Mouse (Mus musculus) intestine, postnatal 0 days (tissue): ENCODE data around the gene Cspg4. TPM values are rescaled to one million over a fixed set of nuclear protein-coding genes. Genes with fewer than 3 reads are reported as not detected.

Experiments
- ATAC-seq: fragments of 200-750 bp; cut with Nextera tagmentation; 2 replicates; pipeline ENCODE4 v1.8.0; 2017; ENCODE audit warnings: mild to moderate bottlenecking, moderate TSS enrichment, moderate library complexity
- H3K27ac ChIP-seq: fragments of 300-500 bp; sonication (generic); 2 replicates; pipeline ENCODE4 v1.5.1; 2014; ENCODE audit warnings: mild to moderate bottlenecking, low read depth, low read length, moderate library complexity
- H3K27me3 ChIP-seq: fragments of 300-500 bp; sonication (generic); replicated peaks from 2 replicates; pipeline ENCODE4 v1.6.1; 2014; ENCODE audit warnings: low read length, mixed read lengths; ENCODE audit not compliant: control insufficient read depth, insufficient read depth
- H3K36me3 ChIP-seq: fragments of 300-500 bp; sonication (generic); 2 replicates; pipeline ENCODE4 v1.6.1; 2014; ENCODE audit warnings: mild to moderate bottlenecking, moderate library complexity; ENCODE audit not compliant: control insufficient read depth, insufficient read depth
- H3K4me1 ChIP-seq: fragments of 300-500 bp; sonication (generic); replicated peaks from 2 replicates; pipeline ENCODE4 v1.6.1; 2014; ENCODE audit warnings: antibody characterized with exemption, low read length, mixed read lengths; ENCODE audit not compliant: control insufficient read depth, insufficient read depth
- H3K4me2 ChIP-seq: fragments of 300-500 bp; sonication (generic); replicated peaks from 2 replicates; pipeline ENCODE4 v1.6.1; 2014; ENCODE audit warnings: low read depth, mild to moderate bottlenecking, moderate library complexity
- H3K4me3 ChIP-seq: fragments of 300-500 bp; sonication (generic); 2 replicates; pipeline ENCODE4 v1.5.1; 2014; ENCODE audit warnings: low read depth, low read length
- H3K9ac ChIP-seq: fragments of 300-500 bp; sonication (generic); 2 replicates; pipeline ENCODE4 v1.6.1; 2014; ENCODE audit warnings: mild to moderate bottlenecking, low read depth, low read length
- H3K9me3 ChIP-seq: fragments of 300-500 bp; sonication (generic); 2 replicates; pipeline ENCODE4 v1.6.1; 2016; ENCODE audit warnings: mixed run types; ENCODE audit not compliant: control insufficient read depth
- CTCF ChIP-seq: sonication (generic); IDR thresholded peaks from 2 replicates; pipeline ENCODE4 v1.5.1; 2016; ENCODE audit warnings: low read depth, mild to moderate bottlenecking, control low read depth, antibody characterized with exemption, moderate library complexity
- WGBS: fragments of 180-500 bp; shearing (Covaris S2); extraction: QIAGEN DNeasy Blood & Tissue Kit; methylation state at CpG from one replicate; pipeline ENCODE4 v1.1.7; 2014; 5-methylcytosine and 5-hydroxymethylcytosine counted together
- polyA plus RNA-seq: library from polyadenylated mRNA; unstranded; fragments of >200 nt; fragmentation: Nextera tagmentation; extraction: Ambion mirVana; gene quantifications from 2 replicates; pipeline ENCODE4 v1.2.1, GENCODE M21; 2015

Gene Cspg4
- polyA plus RNA-seq, 1 experiment from 2014 or later = 8.2 TPM

DNA sequence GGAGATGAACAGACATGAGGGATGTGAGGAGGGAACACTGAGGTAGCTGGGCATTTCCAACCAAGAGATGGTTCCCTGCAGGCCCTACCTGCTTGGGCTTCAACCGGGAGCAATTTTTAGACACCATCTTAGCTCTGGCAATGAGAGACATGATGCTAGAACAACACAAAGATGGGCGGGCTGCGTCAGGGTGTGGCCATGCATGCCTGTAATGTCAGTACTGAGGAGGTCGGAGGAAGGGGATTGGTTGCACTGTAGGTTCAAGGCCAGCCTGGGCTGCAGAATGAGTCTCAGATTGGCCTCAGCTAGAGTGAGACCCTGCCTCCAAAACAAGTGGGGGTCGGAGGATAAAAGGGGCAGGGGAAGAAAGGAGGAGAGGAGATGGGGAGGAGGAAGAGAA lies 1.6 kb downstream of the Cspg4 start:
- Histone ChIP-seq H3K9ac (no peak overlapping the region), H3K27me3 (no peaks in the 10 kb centered on the region), H3K4me2 (peak overlapping the region; percentile 60), H3K9me3 (no peaks in the 10 kb centered on the region), H3K4me1 (0 out of 2 replicates have a peak, but pooled peaks cover 3% of the 10 kb centered on the region), H3K4me3 (peak overlapping the region; percentile 46), H3K36me3 (no peaks in the 10 kb centered on the region), H3K27ac (no peak overlapping the region)
- TF ChIP-seq CTCF = no peak
- whole genome bisulfite sequencing = 68% methylated on average over 5 of the region's 5 CpGs
- ATAC-seq = no peak

DNA sequence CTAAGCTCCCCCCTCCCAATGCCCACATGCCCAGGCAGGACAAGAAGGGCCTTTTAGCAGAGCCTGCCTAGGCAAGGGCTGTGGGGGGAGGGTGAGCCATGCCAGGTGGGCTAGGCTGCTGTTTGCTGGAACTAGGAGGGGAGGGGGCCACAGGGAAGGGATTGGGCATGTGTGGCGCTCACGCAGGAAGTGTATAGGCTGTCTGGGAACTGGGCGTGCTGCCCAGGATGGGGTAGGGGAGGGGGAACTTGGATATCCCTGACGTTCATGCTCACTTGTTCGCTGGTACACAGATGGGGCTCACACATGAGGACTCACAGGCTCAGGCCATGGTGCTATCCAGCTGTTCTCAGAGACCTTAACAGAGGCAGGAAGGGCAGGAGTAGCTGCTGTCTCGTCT lies 3.5 kb downstream of the Cspg4 start:
- TF ChIP-seq CTCF = no peak
- 48% methylated on average over 6 of the region's 6 CpGs for WGBS
- H3K36me3 ChIP-seq = no peaks in the 10 kb centered on the region
- no peak overlapping the region for H3K9ac ChIP-seq
- no peak overlapping the region; the same call in 1 of the 2 replicates for H3K27ac ChIP-seq
- H3K9me3 ChIP-seq = no peaks in the 10 kb centered on the region
- no peaks in the 10 kb centered on the region; the same call in 1 of the 2 replicates for H3K27me3 ChIP-seq
- 0 out of 2 replicates have a peak, but pooled peaks cover 3% of the 10 kb centered on the region for H3K4me1 ChIP-seq
- ATAC-seq = no peak
- H3K4me3 ChIP-seq = 0 out of 2 replicates have a peak overlapping the region, but pooled peaks have one; percentile 2
- H3K4me2 ChIP-seq = peak overlapping the region; percentile 40

DNA sequence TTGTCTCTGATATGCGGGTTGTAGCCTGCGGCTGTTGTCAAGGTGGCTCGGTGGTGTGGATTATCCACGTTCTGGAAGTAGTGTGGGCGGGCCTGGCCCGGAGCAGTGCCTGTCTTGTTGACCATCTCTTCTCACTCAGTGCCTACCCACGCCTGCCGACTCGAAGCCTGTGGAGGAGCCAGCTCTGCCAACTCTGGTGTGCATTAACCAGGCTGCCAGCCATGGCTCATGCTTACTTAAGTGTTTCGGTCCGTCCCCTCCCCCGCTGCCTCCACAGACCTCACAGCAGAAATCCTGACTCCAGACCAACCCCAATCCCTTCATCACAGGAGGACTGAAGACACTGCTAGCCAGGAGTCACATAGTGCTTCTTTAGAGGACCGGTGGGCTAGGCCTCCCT lies 4.7 kb downstream of the Cspg4 start:
- Histone ChIP-seq H3K9me3 (no peaks in the 10 kb centered on the region), H3K4me2 (no peak overlapping the region), H3K36me3 (no peaks in the 10 kb centered on the region), H3K9ac (no peak overlapping the region), H3K27ac (no peak overlapping the region), H3K27me3 (no peaks in the 10 kb centered on the region; the same call in 1 of the 2 replicates), H3K4me3 (no peak overlapping the region), H3K4me1 (0 out of 2 replicates have a peak, but pooled peaks cover 3% of the 10 kb centered on the region)
- TF ChIP-seq CTCF = no peak
- WGBS = 75% methylated on average over 13 of the region's 13 CpGs
- no peak for ATAC-seq

DNA sequence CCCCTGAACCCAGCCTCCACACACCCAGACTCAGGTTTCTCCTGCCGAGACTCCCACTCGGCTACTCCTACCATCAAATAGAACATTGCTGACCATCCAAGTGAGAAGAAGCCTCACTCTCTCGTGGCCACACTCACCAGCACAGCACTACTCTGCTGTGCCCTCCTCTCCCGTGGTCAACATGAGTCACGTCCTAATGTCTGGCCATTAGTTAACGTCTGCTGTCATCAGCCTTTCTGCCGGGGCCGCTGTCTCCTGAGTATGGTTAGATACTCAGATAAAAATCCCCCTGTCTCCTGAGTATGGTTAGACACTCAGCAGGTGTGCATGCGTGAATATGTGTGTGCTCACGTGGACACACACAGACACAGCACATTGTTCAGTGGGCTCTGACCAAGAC lies 5.9 kb downstream of the Cspg4 start:
- Histone ChIP-seq H3K4me1 (0 out of 2 replicates have a peak, but pooled peaks cover 3% of the 10 kb centered on the region), H3K27ac (no peak overlapping the region), H3K9me3 (no peaks in the 10 kb centered on the region), H3K36me3 (no peaks in the 10 kb centered on the region), H3K4me2 (no peak overlapping the region), H3K9ac (no peak overlapping the region), H3K4me3 (no peak overlapping the region), H3K27me3 (no peaks in the 10 kb centered on the region; the same call in 1 of the 2 replicates)
- 65% methylated on average over 10 of the region's 10 CpGs for WGBS
- no peak for ATAC-seq
- no peak for TF ChIP-seq CTCF

DNA sequence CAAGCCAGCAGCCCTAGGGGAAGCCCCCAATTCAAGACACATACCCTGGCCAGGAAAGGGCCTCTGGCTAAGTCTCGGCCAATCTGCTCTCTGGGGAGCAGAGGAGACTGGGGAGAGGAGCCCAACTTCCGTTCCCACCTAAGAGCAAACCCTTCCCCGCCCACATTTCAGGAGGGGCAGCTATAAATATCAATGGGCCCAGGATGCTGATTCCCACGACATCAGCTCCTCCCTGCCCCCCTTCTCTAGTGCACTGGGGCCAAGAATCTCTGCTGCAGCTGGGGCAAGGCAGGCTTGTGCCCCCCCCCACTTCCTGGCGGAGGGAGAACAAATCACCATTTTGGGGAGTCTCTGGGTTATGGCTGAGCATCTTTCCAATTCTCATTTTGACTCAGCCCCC lies 6.4 kb downstream of the Cspg4 start:
- no peak for ATAC-seq
- Histone ChIP-seq H3K27ac (no peak overlapping the region), H3K27me3 (no peaks in the 10 kb centered on the region; the same call in 1 of the 2 replicates), H3K9ac (no peak overlapping the region), H3K4me3 (no peak overlapping the region), H3K4me2 (no peak overlapping the region), H3K36me3 (no peaks in the 10 kb centered on the region), H3K4me1 (0 out of 2 replicates have a peak, but pooled peaks cover 3% of the 10 kb centered on the region), H3K9me3 (no peaks in the 10 kb centered on the region)
- 43% methylated on average over 5 of the region's 5 CpGs for WGBS
- no peak for TF ChIP-seq CTCF

DNA sequence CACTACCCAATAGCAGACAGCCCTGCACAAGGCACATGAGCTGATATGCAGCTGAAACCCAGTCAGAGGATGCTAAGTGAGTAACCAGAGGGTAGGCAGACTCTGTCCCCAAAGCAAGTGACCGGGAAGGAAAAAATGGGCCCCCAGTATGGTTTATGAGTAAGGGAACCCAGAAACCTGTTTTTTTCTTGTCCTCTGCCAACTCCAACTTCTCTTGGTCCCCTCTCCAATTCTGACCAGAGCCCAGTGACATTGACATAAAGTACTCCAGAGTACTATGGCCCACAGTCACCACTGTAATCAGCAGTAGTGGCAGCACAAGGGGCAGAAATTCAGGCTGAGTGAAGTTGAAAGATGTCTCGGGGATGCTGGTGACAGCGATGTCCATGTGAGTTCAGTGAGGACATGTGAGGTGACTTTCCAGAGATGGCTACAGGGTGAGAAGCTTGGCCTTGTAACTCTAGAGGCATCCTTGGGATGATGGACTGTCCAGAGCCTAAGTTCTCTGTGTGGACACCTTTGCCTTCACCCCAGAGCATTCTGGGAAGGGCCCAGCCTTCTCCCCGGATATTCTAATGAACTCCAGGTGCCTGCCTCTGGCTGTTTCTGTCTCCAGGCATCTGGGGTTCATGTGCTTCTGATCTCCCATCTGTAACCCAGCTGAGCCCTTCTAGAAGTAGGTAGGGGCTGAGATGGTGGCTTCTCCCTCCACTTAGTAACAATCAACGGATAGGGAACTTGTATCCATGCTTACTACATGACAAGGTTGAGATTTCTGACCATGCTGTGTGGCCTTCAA lies 7.5 kb downstream of the Cspg4 start:
- Histone ChIP-seq H3K4me2 (no peak overlapping the region), H3K9ac (no peak overlapping the region), H3K9me3 (no peaks in the 10 kb centered on the region), H3K4me3 (no peak overlapping the region), H3K4me1 (0 out of 2 replicates have a peak, but pooled peaks cover 3% of the 10 kb centered on the region), H3K27ac (no peak overlapping the region), H3K27me3 (no peaks in the 10 kb centered on the region; the same call in 1 of the 2 replicates), H3K36me3 (no peaks in the 10 kb centered on the region)
- no peak for TF ChIP-seq CTCF
- WGBS = 78% methylated on average over 5 of the region's 5 CpGs
- no peak for ATAC-seq
